Mouse (Mus musculus) megakaryocyte, embryonic 14.5 days (primary cell): ENCODE measurements around the gene Tyk2.

Source experiments
- FLI1 ChIP-seq: IDR thresholded peaks from 2 replicates; pipeline ENCODE4 v1.6.1; 2012; ENCODE audit warnings: low read length, inconsistent platforms, mixed read lengths
- GATA1 ChIP-seq: IDR thresholded peaks from 3 replicates; pipeline ENCODE4 v1.6.1; 2012; ENCODE audit warnings: mixed read lengths, low read length, inconsistent platforms, borderline replicate concordance

DNA sequence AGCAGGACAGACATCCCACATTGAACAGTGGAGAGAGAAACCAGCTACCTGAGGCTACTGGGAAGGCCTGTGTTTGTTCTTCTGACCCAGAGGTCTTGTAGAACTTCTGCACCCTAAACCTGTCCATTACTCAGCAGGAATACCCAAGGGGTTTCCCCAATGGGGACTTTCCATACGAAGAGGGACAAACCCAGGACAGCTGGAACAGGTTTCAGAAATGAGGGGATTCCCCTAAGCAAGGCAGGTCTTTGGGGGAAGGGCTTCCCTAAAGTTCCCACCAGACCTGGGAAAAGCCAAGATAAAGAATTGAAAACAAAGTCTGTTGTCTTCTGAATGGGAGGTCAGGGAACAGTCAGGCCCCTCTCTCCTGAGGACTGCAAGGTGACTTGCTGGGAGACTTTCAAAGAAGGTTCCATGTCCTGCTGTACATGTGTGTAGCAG is 4.9 kb upstream of the Tyk2 start:
- no peak for TF ChIP-seq FLI1
- TF ChIP-seq GATA1, result no peak
